Mouse (Mus musculus) testis, adult 2 months (tissue): ENCODE results near the gene Uhrf2. TPM values are rescaled to one million over a fixed set of nuclear protein-coding genes. Genes with fewer than 3 reads are reported as not detected.

Source experiments
- H3K27ac ChIP-seq: fragments of 200-500 bp; 2 replicates; pipeline ENCODE4 v1.5.1; 2012; ENCODE audit warnings: low read depth, low read length; ENCODE audit not compliant: control insufficient read depth, insufficient read depth
- H3K27me3 ChIP-seq: fragments of 200-500 bp; 2 replicates; pipeline ENCODE4 v1.6.1; 2012; ENCODE audit warnings: mild to moderate bottlenecking, low read length, moderate library complexity; ENCODE audit not compliant: control insufficient read depth, insufficient read depth
- H3K36me3 ChIP-seq: fragments of 200-500 bp; 2 replicates; pipeline ENCODE4 v1.6.1; 2012; ENCODE audit warnings: mild to moderate bottlenecking, low read length; ENCODE audit not compliant: control insufficient read depth, insufficient read depth
- H3K4me1 ChIP-seq: fragments of 200-500 bp; 2 replicates; pipeline ENCODE4 v1.6.1; 2012; ENCODE audit warnings: low read length; ENCODE audit not compliant: control insufficient read depth, insufficient read depth
- H3K4me3 ChIP-seq: fragments of 200-500 bp; 2 replicates; pipeline ENCODE4 v1.5.1; 2012; ENCODE audit warnings: low read depth, mild to moderate bottlenecking, low read length, moderate library complexity, mixed read lengths; ENCODE audit not compliant: control insufficient read depth
- CTCF ChIP-seq: fragments of 200-500 bp; IDR thresholded peaks from 2 replicates; pipeline ENCODE4 v1.5.1; 2012; ENCODE audit warnings: low read depth, mild to moderate bottlenecking, inconsistent platforms, low read length, moderate library complexity; ENCODE audit not compliant: control insufficient read depth, insufficient read depth, insufficient replicate concordance
- POLR2A ChIP-seq: fragments of 200-500 bp; IDR thresholded peaks from 2 replicates; pipeline ENCODE4 v1.6.1; 2012; ENCODE audit warnings: low read depth, mild to moderate bottlenecking, inconsistent platforms, low read length, moderate library complexity; ENCODE audit not compliant: control insufficient read depth
- polyA plus RNA-seq: library from polyadenylated mRNA; depleted of rRNA; stranded (reverse); fragments of >200 nt; gene quantifications from 2 replicates; pipeline ENCODE4 v1.2.3, GENCODE M21; 2012; rRNA removed

The Uhrf2 gene
- polyA plus RNA-seq, result 13.5 and 14.0 TPM in 2 replicates

DNA sequence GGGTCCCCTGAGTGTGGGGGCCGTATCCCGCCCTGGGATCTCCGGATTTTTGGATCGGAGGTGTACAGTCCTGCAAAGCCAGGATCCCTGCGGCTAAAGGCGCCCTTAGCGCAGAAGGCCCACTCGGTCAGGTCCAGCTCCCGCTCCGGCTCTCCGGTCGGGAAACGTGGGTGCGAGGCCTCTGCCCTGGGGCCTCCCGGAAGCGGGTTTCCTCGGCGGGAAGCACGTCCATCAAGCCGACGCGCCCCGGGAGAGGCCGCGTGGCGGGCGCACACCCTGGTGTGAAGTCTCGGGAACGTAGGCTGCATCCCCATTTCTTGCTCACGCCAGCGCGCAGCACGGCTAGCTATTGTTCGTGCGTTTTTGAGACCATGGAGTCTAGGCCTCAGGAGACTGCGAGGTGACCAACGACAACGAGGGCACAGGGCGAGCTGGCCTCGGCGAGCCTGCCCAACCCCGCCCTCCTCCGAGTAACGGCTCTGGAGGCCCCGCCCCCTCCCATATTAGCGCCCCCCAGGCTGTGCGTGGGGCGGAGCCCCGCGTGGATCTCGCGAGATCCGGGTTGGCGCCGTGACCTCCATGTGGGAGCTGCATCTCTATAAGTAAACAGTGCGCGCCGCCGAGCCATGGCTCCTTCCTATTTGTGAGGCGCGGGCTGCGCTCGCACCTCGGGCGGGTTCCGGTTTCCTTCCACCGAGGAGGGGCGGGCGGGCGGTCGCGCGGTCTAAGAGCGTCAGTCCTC, at the start of gene Uhrf2:
Uhrf2 (plus strand) TSS at position 620 of the 742 bp plus-strand sequence.
- Histone ChIP-seq H3K27me3 (no peaks in the 10 kb centered on the region), H3K4me1 (peaks cover 6% of the 10 kb centered on the region), H3K27ac (peak within 1 kb of the TSS; percentile 90), H3K36me3 (no peaks in the 10 kb centered on the region), H3K4me3 (peak within 1 kb of the TSS; percentile 95)
- no peak for TF ChIP-seq CTCF
- TF ChIP-seq POLR2A, result peak; percentile 91

DNA sequence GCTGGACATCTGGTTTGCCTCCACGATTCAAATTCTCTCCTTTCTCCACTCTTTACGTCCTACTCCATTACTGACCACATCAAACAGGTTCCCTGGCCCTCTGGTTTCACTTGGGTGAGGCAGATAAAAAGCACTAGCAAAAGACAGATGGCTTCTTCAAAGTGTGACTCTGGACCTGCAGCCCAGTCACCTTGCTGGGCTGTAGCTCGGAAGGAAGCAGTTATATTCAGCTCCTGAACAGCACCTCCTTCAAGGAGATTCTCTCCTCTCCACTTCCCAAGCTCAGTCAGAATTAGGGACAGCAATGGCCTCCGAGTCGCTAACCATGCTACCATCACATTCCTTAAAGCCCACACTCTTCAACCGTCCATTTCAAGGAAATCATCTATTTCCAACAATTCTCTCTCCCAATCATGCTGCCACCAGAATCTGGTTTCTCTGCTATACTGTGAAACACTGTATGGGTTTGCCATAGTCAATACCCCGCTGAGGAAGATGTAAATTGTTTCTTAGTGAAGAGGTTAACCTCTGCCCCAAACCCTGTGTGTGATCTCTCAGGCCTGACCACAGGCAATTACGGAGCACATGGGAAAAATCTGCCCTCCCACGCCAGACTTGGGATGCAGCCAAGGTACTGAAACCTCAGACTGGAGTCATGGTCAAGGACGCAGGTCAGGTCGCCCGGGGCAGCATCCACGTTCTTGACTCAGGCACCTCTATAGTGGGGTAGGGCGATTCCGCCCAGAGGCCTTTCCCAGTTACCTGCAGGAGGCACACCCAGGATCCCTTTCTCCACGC, 45.9 kb upstream of the Uhrf2 start:
- Histone ChIP-seq H3K27me3 (peaks cover 3% of the 10 kb centered on the region; the same call in 1 of the 2 replicates), H3K4me1 (peaks cover 5% of the 10 kb centered on the region), H3K36me3 (no peaks in the 10 kb centered on the region), H3K4me3 (no peak overlapping the region), H3K27ac (no peak overlapping the region)
- TF ChIP-seq POLR2A, result no peak
- TF ChIP-seq CTCF, result no peak

DNA sequence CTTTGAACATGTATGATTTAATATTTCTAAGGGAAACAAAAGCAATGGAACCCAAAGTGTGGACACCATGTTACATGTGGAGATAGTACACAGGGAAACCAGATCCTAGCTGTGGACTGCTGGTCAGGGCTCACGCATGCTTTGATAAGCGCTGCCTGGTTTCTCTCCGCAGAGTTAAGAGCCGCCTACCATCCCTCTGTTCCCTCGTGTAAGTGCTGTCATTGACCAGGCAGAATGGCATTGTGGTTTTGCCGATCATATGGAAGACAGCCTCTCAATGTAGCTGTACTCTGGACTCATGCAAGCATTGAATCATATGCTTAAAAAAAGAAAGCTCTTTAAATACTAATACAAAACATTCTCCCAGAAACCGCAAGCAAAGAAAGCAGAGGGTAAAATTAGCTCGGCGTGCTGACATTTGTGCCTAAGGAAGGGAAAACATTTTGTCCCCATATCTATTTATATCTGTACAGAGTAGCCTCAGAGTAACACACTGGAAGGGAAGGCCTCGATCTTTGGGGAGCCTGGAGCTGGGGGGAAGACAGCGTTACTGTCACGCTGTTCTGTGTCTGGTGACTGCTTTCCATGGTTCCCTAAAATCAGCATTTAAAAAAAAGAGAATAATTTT, 43.7 kb upstream of the Uhrf2 start:
- Histone ChIP-seq H3K4me1 (peaks cover 5% of the 10 kb centered on the region), H3K4me3 (no peak overlapping the region), H3K36me3 (no peaks in the 10 kb centered on the region), H3K27ac (no peak overlapping the region), H3K27me3 (peaks cover 3% of the 10 kb centered on the region; the same call in 1 of the 2 replicates)
- TF ChIP-seq CTCF (no peak), POLR2A (no peak)

DNA sequence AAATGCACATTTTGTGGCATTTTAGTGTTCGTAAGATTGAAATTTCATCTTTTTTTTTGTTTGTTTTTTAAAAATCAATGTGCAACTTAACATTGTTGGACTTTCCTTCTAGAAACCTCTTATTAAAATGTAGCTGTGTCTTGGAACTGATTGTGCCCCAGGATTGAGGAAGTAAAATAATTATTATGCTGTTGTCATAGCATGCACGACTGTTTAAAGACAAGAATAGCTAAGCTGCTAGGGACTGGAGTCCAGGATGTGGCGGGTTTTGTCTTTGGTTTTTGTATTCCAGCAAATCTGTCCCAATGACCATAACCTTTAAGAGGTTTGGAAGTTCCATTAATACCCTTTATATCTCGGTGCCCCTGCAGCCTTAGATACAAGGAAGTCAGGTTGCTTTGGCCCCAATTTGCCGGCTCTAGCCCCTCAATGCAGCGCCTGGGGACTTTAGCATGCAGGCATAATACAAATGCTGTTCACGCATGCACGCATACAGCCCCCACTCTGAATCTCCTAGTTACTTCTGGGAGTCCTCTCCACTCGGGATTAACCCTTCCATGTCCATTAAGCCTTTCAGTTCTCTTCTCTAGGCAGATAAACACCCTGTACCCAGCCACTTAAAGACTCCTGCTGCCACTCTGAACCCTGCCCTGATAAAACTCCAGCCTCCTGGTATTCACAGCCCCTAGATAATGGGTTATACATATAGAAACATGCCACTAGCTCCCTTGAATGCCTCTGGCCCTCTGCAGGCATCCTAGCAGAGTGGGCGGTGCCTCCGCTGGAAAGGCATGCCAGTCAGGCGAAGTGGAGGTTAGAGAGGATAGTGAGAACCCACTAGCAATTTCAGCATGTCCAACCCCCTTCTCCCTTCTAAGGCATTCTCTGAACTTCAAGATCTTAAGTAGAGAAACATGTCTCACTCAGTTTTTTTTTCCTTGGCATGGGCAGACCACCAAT, 29.6 kb upstream of the Uhrf2 start:
- no peaks in the 10 kb centered on the region for H3K27me3 ChIP-seq
- H3K36me3 ChIP-seq, result no peaks in the 10 kb centered on the region
- H3K27ac ChIP-seq, result no peak overlapping the region
- peaks cover 4% of the 10 kb centered on the region for H3K4me1 ChIP-seq
- no peak for TF ChIP-seq CTCF
- no peak for TF ChIP-seq POLR2A
- no peak overlapping the region for H3K4me3 ChIP-seq

GRCm38 (mm10) chr19:30001550-30001949, 28.8 kb upstream of the Uhrf2 start:
- no peak overlapping the region for H3K4me3 ChIP-seq
- no peaks in the 10 kb centered on the region for H3K27me3 ChIP-seq

GRCm38 (mm10) chr19:30003621-30004020, 26.7 kb upstream of the Uhrf2 start, which contains the start of gene Trpd52l3:
Trpd52l3 (plus strand) TSS chr19:30003790.
- H3K4me3 ChIP-seq, result peak within 1 kb of the TSS; percentile 93
- H3K27me3 ChIP-seq, result no peaks in the 10 kb centered on the region
- H3K27ac ChIP-seq, result peak within 1 kb of the TSS; percentile 56; the same call in 1 of the 2 replicates
- TF ChIP-seq CTCF, result no peak
- TF ChIP-seq POLR2A, result peak; percentile 63; the same call in 1 of the 2 replicates
- H3K36me3 ChIP-seq, result no peaks in the 10 kb centered on the region
- H3K4me1 ChIP-seq, result peaks cover 4% of the 10 kb centered on the region

More at GRCm38 (mm10) chr19:30001550-30001949, 28.8 kb upstream of the Uhrf2 start:
- Histone ChIP-seq H3K27ac (no peak overlapping the region), H3K36me3 (no peaks in the 10 kb centered on the region), H3K4me1 (peaks cover 4% of the 10 kb centered on the region)
- TF ChIP-seq POLR2A (no peak), CTCF (no peak)
